Mouse (Mus musculus) kidney, embryonic 16.5 days (tissue): ENCODE results near the gene Sdr9c7. TPM values are rescaled to one million over a fixed set of nuclear protein-coding genes. Genes with fewer than 3 reads are reported as not detected.
A peak's percentile ranks its signal among the peaks of the same experiment; 100 is the strongest.
"Not testable (repeated sequence)": the region's sequence is repeated elsewhere in the genome, so short reads cannot be mapped to it uniquely, and the experiment has no call there.

ENCODE experiments used
- ATAC-seq: fragments of 200-750 bp; cut with Nextera tagmentation; 2 replicates; pipeline ENCODE4 v1.8.0; 2017; ENCODE audit warnings: moderate TSS enrichment; ENCODE audit not compliant: low FRiP score, low TSS enrichment
- H3K27ac ChIP-seq: fragments of 300-500 bp; sonication (generic); 2 replicates; pipeline ENCODE4 v1.5.1; 2014; ENCODE audit warnings: low read length
- H3K27me3 ChIP-seq: fragments of 300-500 bp; sonication (generic); 2 replicates; pipeline ENCODE4 v1.6.1; 2014; ENCODE audit warnings: low read length, control low read depth, mixed read lengths; ENCODE audit not compliant: insufficient read depth
- H3K36me3 ChIP-seq: fragments of 300-500 bp; sonication (generic); 2 replicates; pipeline ENCODE4 v1.6.1; 2014; ENCODE audit warnings: low read length, control low read depth, mixed read lengths; ENCODE audit not compliant: insufficient read depth
- H3K4me1 ChIP-seq: fragments of 300-500 bp; sonication (generic); 2 replicates; pipeline ENCODE4 v1.6.1; 2014; ENCODE audit warnings: low read length, control low read depth, mixed read lengths; ENCODE audit not compliant: insufficient read depth
- H3K4me2 ChIP-seq: fragments of 300-500 bp; sonication (generic); replicated peaks from 2 replicates; pipeline ENCODE4 v1.6.1; 2014; ENCODE audit warnings: low read depth, low read length
- H3K4me3 ChIP-seq: fragments of 300-500 bp; sonication (generic); 2 replicates; pipeline ENCODE4 v1.5.1; 2014; ENCODE audit warnings: mild to moderate bottlenecking, low read length
- H3K9ac ChIP-seq: fragments of 300-500 bp; sonication (generic); replicated peaks from 2 replicates; pipeline ENCODE4 v1.6.1; 2014; ENCODE audit warnings: low read length
- H3K9me3 ChIP-seq: fragments of 300-500 bp; sonication (generic); 2 replicates; pipeline ENCODE4 v1.6.1; 2016; ENCODE audit warnings: low read length, control low read depth
- WGBS: fragments of 180-500 bp; shearing (Covaris S2); extraction: QIAGEN DNeasy Blood & Tissue Kit; methylation state at CpG from one replicate; pipeline ENCODE4 v1.1.7; 2014; 5-methylcytosine and 5-hydroxymethylcytosine counted together
- polyA plus RNA-seq: library from polyadenylated mRNA; unstranded; fragments of >200 nt; fragmentation: Nextera tagmentation; extraction: Ambion mirVana; gene quantifications from 2 replicates; pipeline ENCODE4 v1.2.1, GENCODE M21; 2015

The Sdr9c7 gene
- polyA plus RNA-seq, 1 experiment from 2014 or later = not detected

DNA sequence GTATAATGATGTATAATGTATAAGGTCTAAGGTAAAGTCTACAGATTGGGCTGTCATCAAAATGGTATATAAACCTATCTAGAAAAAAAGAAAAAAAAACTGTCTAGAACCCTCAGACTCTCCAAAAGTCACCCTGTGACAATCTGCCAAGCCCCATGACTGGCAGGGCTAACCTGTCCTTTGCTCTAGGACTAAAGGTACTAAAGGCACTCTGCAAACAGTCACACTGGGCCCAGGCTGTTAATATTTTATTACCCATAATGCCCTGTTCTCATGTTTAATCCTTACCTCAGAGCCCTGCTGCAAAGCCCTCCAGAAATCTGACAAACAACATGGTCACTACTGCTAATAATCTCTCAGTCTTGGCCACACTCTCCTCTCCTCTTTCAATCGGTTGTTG lies 11.8 kb upstream of the Sdr9c7 start:
- Histone ChIP-seq H3K4me1 (0 out of 2 replicates have a peak, but pooled peaks cover 3% of the 10 kb centered on the region), H3K27me3 (no peaks in the 10 kb centered on the region), H3K9ac (no peak overlapping the region), H3K36me3 (no peaks in the 10 kb centered on the region), H3K4me2 (no peak overlapping the region), H3K4me3 (no peak overlapping the region), H3K27ac (no peak overlapping the region), H3K9me3 (no peaks in the 10 kb centered on the region)
- no peak for ATAC-seq
- 50% methylated on average over 1 of the region's 1 CpGs for WGBS

DNA sequence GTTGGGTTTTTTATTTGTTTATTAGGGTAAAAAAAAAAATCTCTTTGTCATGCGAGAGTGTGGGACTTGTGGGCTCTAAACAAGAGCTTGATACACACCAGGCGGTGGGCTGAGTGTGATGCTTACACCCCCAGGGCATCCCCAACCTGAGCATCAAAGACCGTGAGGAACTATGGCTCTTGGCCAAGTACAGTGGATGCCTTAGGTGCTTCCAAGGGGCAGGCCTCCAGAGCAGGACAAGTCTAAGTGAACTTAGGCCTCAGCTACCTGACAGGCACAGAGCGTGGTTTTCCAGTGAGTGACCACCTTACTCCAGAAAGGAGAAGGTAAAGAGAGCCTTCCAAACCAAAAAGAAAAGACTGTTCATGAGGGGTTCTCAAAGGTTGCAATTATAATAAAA lies 11.3 kb upstream of the Sdr9c7 start:
- Histone ChIP-seq H3K36me3 (no peaks in the 10 kb centered on the region), H3K9me3 (no peaks in the 10 kb centered on the region), H3K9ac (no peak overlapping the region), H3K4me1 (0 out of 2 replicates have a peak, but pooled peaks cover 3% of the 10 kb centered on the region), H3K4me2 (no peak overlapping the region), H3K4me3 (no peak overlapping the region), H3K27me3 (no peaks in the 10 kb centered on the region), H3K27ac (no peak overlapping the region)
- no peak for ATAC-seq
- 79% methylated on average over 4 of the region's 4 CpGs for WGBS

GRCm38 (mm10) chr10:127888605-127889004 lies 9.7 kb upstream of the Sdr9c7 start, which contains the start of gene Rdh7:
Gene Rdh7, minus strand, starts transcription at chr10:127888817.
- H3K4me3 ChIP-seq = no peak within 1 kb of the TSS
- H3K36me3 ChIP-seq = no peaks in the 10 kb centered on the region
- no peak for ATAC-seq
- H3K4me1 ChIP-seq = 0 out of 2 replicates have a peak, but pooled peaks cover 5% of the 10 kb centered on the region
- H3K9me3 ChIP-seq = no peaks in the 10 kb centered on the region
- H3K9ac ChIP-seq = no peak within 1 kb of the TSS
- no peak within 1 kb of the TSS for H3K4me2 ChIP-seq
- H3K27ac ChIP-seq = no peak within 1 kb of the TSS
- H3K27me3 ChIP-seq = no peaks in the 10 kb centered on the region

GRCm38 (mm10) chr10:127891481-127891880 lies 6.8 kb upstream of the Sdr9c7 start:
- Histone ChIP-seq H3K9me3 (no peaks in the 10 kb centered on the region), H3K4me3 (no peak overlapping the region), H3K4me2 (no peak overlapping the region), H3K4me1 (peaks cover 9% of the 10 kb centered on the region; the same call in 1 of the 2 replicates), H3K36me3 (no peaks in the 10 kb centered on the region), H3K27ac (no peak overlapping the region), H3K9ac (no peak overlapping the region), H3K27me3 (no peaks in the 10 kb centered on the region)
- 65% methylated on average over 1 of the region's 1 CpGs for WGBS
- no peak for ATAC-seq

- 62% methylated on average over 5 of the region's 5 CpGs for WGBS
- not testable (repeated sequence) for H3K27me3 ChIP-seq, H3K9me3 ChIP-seq, H3K4me2 ChIP-seq, H3K4me3 ChIP-seq, H3K9ac ChIP-seq, H3K36me3 ChIP-seq, H3K4me1 ChIP-seq
- H3K27ac ChIP-seq = peak overlapping the region; percentile 72
- peak; percentile 93 for ATAC-seq
Measured at GRCm38 (mm10) chr10:127893163-127894022, 4.9 kb upstream of the Sdr9c7 start.

- no peaks in the 10 kb centered on the region for H3K27me3 ChIP-seq
- no peak overlapping the region for H3K27ac ChIP-seq
Measured at GRCm38 (mm10) chr10:127896705-127897104, 1.6 kb upstream of the Sdr9c7 start.

DNA sequence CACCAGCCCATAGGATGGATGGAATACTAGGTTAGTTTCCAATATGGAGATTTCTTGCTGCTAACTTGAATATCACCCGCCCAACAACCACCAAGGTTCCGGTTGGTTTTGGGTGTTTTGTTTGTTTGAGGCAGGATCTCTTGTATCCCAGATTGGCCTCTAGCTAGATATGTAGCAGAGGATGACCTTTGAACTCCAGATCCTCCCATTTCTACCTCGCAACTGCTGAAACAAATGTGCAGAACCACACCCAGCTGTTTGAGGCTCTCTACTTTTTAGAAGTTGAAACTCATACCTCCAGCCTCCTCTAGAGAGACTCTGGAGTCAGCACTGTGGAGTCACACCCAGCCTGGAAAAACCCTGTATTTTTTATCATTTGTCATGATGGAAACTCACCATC lies 812 bp upstream of the Sdr9c7 start:
- Histone ChIP-seq H3K9me3 (no peaks in the 10 kb centered on the region), H3K9ac (no peak overlapping the region), H3K4me3 (no peak overlapping the region), H3K4me2 (no peak overlapping the region), H3K4me1 (peaks cover 6% of the 10 kb centered on the region; the same call in 1 of the 2 replicates), H3K27me3 (no peaks in the 10 kb centered on the region), H3K27ac (no peak overlapping the region), H3K36me3 (no peaks in the 10 kb centered on the region)
- no peak for ATAC-seq
- 77% methylated on average over 3 of the region's 3 CpGs for WGBS

More at GRCm38 (mm10) chr10:127896705-127897104, 1.6 kb upstream of the Sdr9c7 start:
- no peak overlapping the region for H3K4me3 ChIP-seq
- no peak overlapping the region for H3K4me2 ChIP-seq
- peaks cover 6% of the 10 kb centered on the region; the same call in 1 of the 2 replicates for H3K4me1 ChIP-seq
- no peaks in the 10 kb centered on the region for H3K9me3 ChIP-seq
- no peak for ATAC-seq
- H3K36me3 ChIP-seq = no peaks in the 10 kb centered on the region
- 69% methylated on average over 5 of the region's 5 CpGs for WGBS
- no peak overlapping the region for H3K9ac ChIP-seq

DNA sequence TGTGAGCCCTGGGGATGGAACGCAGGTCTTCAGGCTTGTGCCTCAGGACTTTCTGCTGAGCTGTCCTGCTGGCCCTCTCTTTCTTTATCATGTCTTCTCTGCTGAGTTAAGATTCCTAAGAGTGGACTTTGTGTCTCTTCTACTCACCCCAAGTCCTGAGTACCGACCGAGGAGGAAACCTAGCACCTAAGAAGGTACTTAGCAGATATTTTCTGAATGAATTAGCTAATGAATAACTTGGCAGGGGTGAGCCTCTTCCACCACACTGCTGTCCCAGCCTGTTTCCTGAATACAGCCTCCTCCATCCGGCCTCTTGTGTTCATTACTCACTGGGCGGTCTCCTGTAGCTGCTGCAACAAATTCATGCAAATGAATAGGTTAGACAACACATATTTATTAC lies 1.5 kb downstream of the Sdr9c7 start:
- Histone ChIP-seq H3K9ac (no peak overlapping the region), H3K4me1 (no peaks in the 10 kb centered on the region), H3K9me3 (no peaks in the 10 kb centered on the region), H3K4me3 (no peak overlapping the region), H3K36me3 (no peaks in the 10 kb centered on the region), H3K4me2 (no peak overlapping the region), H3K27ac (no peak overlapping the region), H3K27me3 (no peaks in the 10 kb centered on the region)
- WGBS = 53% methylated on average over 5 of the region's 5 CpGs
- 0 out of 2 replicates have a peak, but pooled peaks have one; percentile 57 for ATAC-seq

DNA sequence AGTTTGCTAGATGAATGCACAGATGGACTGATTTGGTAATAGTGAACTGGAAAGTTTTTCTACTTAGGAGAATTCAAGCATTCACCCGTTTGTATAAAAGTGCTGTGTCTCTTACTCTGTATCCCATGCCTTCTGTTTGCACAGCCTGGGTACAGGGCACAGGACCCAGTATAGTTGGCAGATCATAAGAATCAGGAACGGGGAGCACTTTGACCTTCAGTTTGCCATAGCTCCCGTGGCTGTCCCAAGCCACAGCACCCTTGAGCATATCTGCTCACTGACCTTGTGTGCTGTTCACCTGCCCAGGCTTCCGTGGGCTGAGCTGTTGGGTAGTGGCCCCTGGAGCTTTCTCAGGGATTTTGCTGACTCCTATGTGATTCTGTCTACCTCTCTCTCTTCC lies 3.4 kb downstream of the Sdr9c7 start:
- H3K4me3 ChIP-seq = no peak overlapping the region
- H3K36me3 ChIP-seq = no peaks in the 10 kb centered on the region
- H3K27ac ChIP-seq = no peak overlapping the region
- no peaks in the 10 kb centered on the region for H3K27me3 ChIP-seq
- no peak for ATAC-seq
- H3K9me3 ChIP-seq = no peaks in the 10 kb centered on the region
- no peak overlapping the region for H3K4me2 ChIP-seq
- H3K9ac ChIP-seq = no peak overlapping the region
- 80% methylated on average over 4 of the region's 4 CpGs for WGBS
- H3K4me1 ChIP-seq = no peaks in the 10 kb centered on the region

DNA sequence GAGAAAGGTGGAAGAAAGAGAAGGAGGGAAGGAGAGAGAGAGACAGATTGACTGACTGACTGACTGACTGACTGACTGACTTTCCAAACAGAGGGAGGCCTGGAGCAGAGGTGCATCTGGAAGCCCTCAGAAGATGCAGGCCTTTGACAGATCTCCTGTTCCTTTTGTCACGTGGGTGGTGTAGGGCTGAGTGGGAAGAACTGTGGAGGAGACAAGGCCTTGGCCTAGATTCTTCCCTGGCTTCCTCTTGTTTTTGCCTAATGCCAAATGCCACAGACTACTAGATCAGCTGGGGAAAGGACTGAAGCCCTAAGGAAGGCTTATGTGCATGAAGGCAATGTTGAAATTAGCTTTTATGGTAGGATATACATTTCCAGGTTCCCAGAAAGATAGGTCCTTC lies 4.8 kb downstream of the Sdr9c7 start:
- Histone ChIP-seq H3K27me3 (no peaks in the 10 kb centered on the region), H3K9ac (no peak overlapping the region), H3K4me3 (no peak overlapping the region), H3K4me1 (no peaks in the 10 kb centered on the region), H3K27ac (no peak overlapping the region), H3K9me3 (no peaks in the 10 kb centered on the region), H3K36me3 (no peaks in the 10 kb centered on the region), H3K4me2 (no peak overlapping the region)
- no peak for ATAC-seq
- 50% methylated on average over 1 of the region's 1 CpGs for WGBS
